Mouse (Mus musculus): Measurements from ENCODE around the gene Zfp830.

- no peak for TF ChIP-seq FLI1 (IDR thresholded peaks at IDR 0.05; ENCODE audit: low read length)
- no peak for TF ChIP-seq GATA1 (IDR thresholded peaks at IDR 0.05; ENCODE audit: borderline replicate concordance, low read length)
Measured at GRCm38 (mm10) chr11:82780134-82780533, 16.0 kb downstream of the Zfp830 start.
